Mouse (Mus musculus) brain, embryonic 14.5 days (tissue): ENCODE data around the gene Celf2.

Experiments used
- CTCF ChIP-seq: fragments of 200-500 bp; IDR thresholded peaks from 2 replicates; pipeline ENCODE4 v1.5.1; 2012; ENCODE audit warnings: inconsistent platforms, mild to moderate bottlenecking, moderate library complexity, borderline replicate concordance; ENCODE audit not compliant: insufficient read depth, insufficient read length; ENCODE audit errors: extremely low read depth
- POLR2A ChIP-seq: fragments of 200-500 bp; IDR thresholded peaks from 2 replicates; pipeline ENCODE4 v1.6.1; 2012; ENCODE audit warnings: mild to moderate bottlenecking, inconsistent platforms, borderline replicate concordance; ENCODE audit not compliant: poor library complexity, insufficient read depth, insufficient read length, severe bottlenecking; ENCODE audit errors: extremely low read depth

- TF ChIP-seq POLR2A (no peak), CTCF (no peak)
Measured at GRCm38 (mm10) chr2:7006816-7007215, 502.5 kb downstream of the Celf2 start.
